Mouse (Mus musculus) lung, postnatal 14 days (tissue): ENCODE results near the gene 4930404H24Rik.

Experiments
- DNase-seq: peaks from one replicate; pipeline ENCODE4 v3.0.0; 2021

Gene 4930404H24Rik

GRCm38 (mm10) chr2:153512416-153513323 is 20.1 kb downstream of the 4930404H24Rik start:
- peak; percentile 31 for DNase-seq

GRCm38 (mm10) chr2:153513983-153514382 is 21.4 kb downstream of the 4930404H24Rik start:
- no peak for DNase-seq

GRCm38 (mm10) chr2:153514497-153515380 is 22.1 kb downstream of the 4930404H24Rik start:
- peak; percentile 57 for DNase-seq

GRCm38 (mm10) chr2:153515582-153515981 is 23.0 kb downstream of the 4930404H24Rik start:
- no peak for DNase-seq

- DNase-seq: no peak
These were observed 24.4 kb downstream of the 4930404H24Rik start for GRCm38 (mm10) chr2:153516961-153517360.

- DNase-seq: no peak
These were observed 27.5 kb downstream of the 4930404H24Rik start for GRCm38 (mm10) chr2:153520057-153520456.

GRCm38 (mm10) chr2:153522270-153522669 is 29.7 kb downstream of the 4930404H24Rik start:
- DNase-seq: no peak

- no peak for DNase-seq
These were observed 30.6 kb downstream of the 4930404H24Rik start for GRCm38 (mm10) chr2:153523143-153523542.

GRCm38 (mm10) chr2:153523656-153524055 is 31.1 kb downstream of the 4930404H24Rik start:
- no peak for DNase-seq

- DNase-seq: no peak
These were observed 32.1 kb downstream of the 4930404H24Rik start for GRCm38 (mm10) chr2:153524727-153525126.

GRCm38 (mm10) chr2:153525906-153526311 is 33.3 kb downstream of the 4930404H24Rik start:
- peak; percentile 27 for DNase-seq

- no peak for DNase-seq
These were observed 34.4 kb downstream of the 4930404H24Rik start for GRCm38 (mm10) chr2:153526850-153527530.

GRCm38 (mm10) chr2:153527580-153528531 is 35.3 kb downstream of the 4930404H24Rik start:
- peak; percentile 56 for DNase-seq

GRCm38 (mm10) chr2:153528571-153529364 is 36.2 kb downstream of the 4930404H24Rik start:
- peak; percentile 22 for DNase-seq

GRCm38 (mm10) chr2:153529365-153529781 is 36.8 kb downstream of the 4930404H24Rik start:
- peak; percentile 45 for DNase-seq

- peak; percentile 27 for DNase-seq
These were observed 37.6 kb downstream of the 4930404H24Rik start, which contains the start of gene Nol4l for GRCm38 (mm10) chr2:153529931-153530766. Gene Nol4l, minus strand, starts transcription at chr2:153529971.

GRCm38 (mm10) chr2:153530948-153531347 is 38.4 kb downstream of the 4930404H24Rik start:
- no peak for DNase-seq

GRCm38 (mm10) chr2:153533981-153534380 is 41.4 kb downstream of the 4930404H24Rik start:
- DNase-seq: no peak

GRCm38 (mm10) chr2:153538898-153539297 is 46.3 kb downstream of the 4930404H24Rik start:
- DNase-seq: no peak
